Mouse (Mus musculus): Measurements from ENCODE around the gene Mvb12b. TPM values are rescaled to one million over a fixed set of nuclear protein-coding genes. Genes with fewer than 3 reads are reported as not detected.
A peak's percentile ranks its signal among the peaks of the same experiment; 100 is the strongest.

Gene Mvb12b
- total RNA-seq, 2 experiments from 2014 or later = 14.9 to 20.7 TPM

- DNase-seq = no peak
- intact Hi-C loops (cut with DNase I; ENCODE audit: low total_unique reads) = no loop called here
These were observed 31.0 kb downstream of the Mvb12b start for GRCm38 (mm10) chr2:33856746-33857145.

GRCm38 (mm10) chr2:33853011-33853976, 34.5 kb downstream of the Mvb12b start:
- intact Hi-C loops (cut with DNase I; ENCODE audit: low total_unique reads) = no loop called here
- DNase-seq = no peak

- DNase-seq = no peak
- intact Hi-C loops (cut with DNase I; ENCODE audit: low total_unique reads) = no loop called here
These were observed 40.4 kb downstream of the Mvb12b start for GRCm38 (mm10) chr2:33847196-33847834.

GRCm38 (mm10) chr2:33846635-33847034, 41.1 kb downstream of the Mvb12b start:
- intact Hi-C loops (cut with DNase I; ENCODE audit: low total_unique reads) = no loop called here
- DNase-seq = no peak

- DNase-seq = no peak
- intact Hi-C loops (cut with DNase I; ENCODE audit: low total_unique reads) = no loop called here
These were observed 44.1 kb downstream of the Mvb12b start for GRCm38 (mm10) chr2:33843642-33844041.

GRCm38 (mm10) chr2:33842983-33843577, 44.7 kb downstream of the Mvb12b start:
- no peak for DNase-seq
- intact Hi-C loops (cut with DNase I; ENCODE audit: low total_unique reads) = no loop called here

- no peak for DNase-seq
- intact Hi-C loops (cut with DNase I; ENCODE audit: low total_unique reads) = no loop called here
These were observed 45.8 kb downstream of the Mvb12b start for GRCm38 (mm10) chr2:33841980-33842379.

- DNase-seq = no peak
- intact Hi-C loops (cut with DNase I; ENCODE audit: low total_unique reads) = no loop called here
These were observed 47.3 kb downstream of the Mvb12b start for GRCm38 (mm10) chr2:33840483-33840882.

GRCm38 (mm10) chr2:33839252-33839651, 48.5 kb downstream of the Mvb12b start:
- DNase-seq = no peak
- intact Hi-C loops (cut with DNase I; ENCODE audit: low total_unique reads) = no loop called here

- intact Hi-C loops (cut with DNase I; ENCODE audit: low total_unique reads) = no loop called here
- no peak for DNase-seq
These were observed 50.4 kb downstream of the Mvb12b start for GRCm38 (mm10) chr2:33837297-33837696.

GRCm38 (mm10) chr2:33836660-33837213, 51.0 kb downstream of the Mvb12b start:
- intact Hi-C loops (cut with DNase I; ENCODE audit: low total_unique reads) = no loop called here
- no peak for DNase-seq

GRCm38 (mm10) chr2:33835038-33835437, 52.7 kb downstream of the Mvb12b start:
- intact Hi-C loops (cut with DNase I; ENCODE audit: low total_unique reads) = no loop called here

GRCm38 (mm10) chr2:33833902-33834301, 53.8 kb downstream of the Mvb12b start:
- intact Hi-C loops (cut with DNase I; ENCODE audit: low total_unique reads) = loop anchor here (5.0 kb wide), 1 partner anchor 118 kb away; no protein-coding TSS in a partner anchor

More at GRCm38 (mm10) chr2:33835038-33835437, 52.7 kb downstream of the Mvb12b start:
- DNase-seq = no peak

GRCm38 (mm10) chr2:33829870-33830269, 57.9 kb downstream of the Mvb12b start:
- no peak for DNase-seq
- intact Hi-C loops (cut with DNase I; ENCODE audit: low total_unique reads) = loop anchor here (5.0 kb wide), 1 partner anchor 122 kb away; no protein-coding TSS in a partner anchor

More at GRCm38 (mm10) chr2:33833902-33834301, 53.8 kb downstream of the Mvb12b start:
- no peak for DNase-seq

- intact Hi-C loops (cut with DNase I; ENCODE audit: low total_unique reads) = no loop called here
- DNase-seq = no peak
These were observed 61.0 kb downstream of the Mvb12b start for GRCm38 (mm10) chr2:33826777-33827176.

- no peak for DNase-seq
- intact Hi-C loops (cut with DNase I; ENCODE audit: low total_unique reads) = loop anchor here (5.0 kb wide), 1 partner anchor 147 kb away; no protein-coding TSS in a partner anchor
These were observed 62.7 kb downstream of the Mvb12b start for GRCm38 (mm10) chr2:33824935-33825514.

GRCm38 (mm10) chr2:33821677-33822607, 65.8 kb downstream of the Mvb12b start:
- intact Hi-C loops (cut with DNase I; ENCODE audit: low total_unique reads) = loop anchor here (5.0 kb wide), 1 partner anchor 150 kb away; no protein-coding TSS in a partner anchor
- peak; percentile 82 for DNase-seq

GRCm38 (mm10) chr2:33820450-33820849, 67.3 kb downstream of the Mvb12b start:
- DNase-seq = no peak
- intact Hi-C loops (cut with DNase I; ENCODE audit: low total_unique reads) = loop anchor here (5.0 kb wide), 1 partner anchor 152 kb away; no protein-coding TSS in a partner anchor

Data from gastrocnemius, postnatal 14 days (tissue).